Mouse (Mus musculus): ENCODE results near the gene Elmo1.

Gene Elmo1

GRCm38 (mm10) chr13:20362541-20362940, 272.1 kb downstream of the Elmo1 start:
- no peak for ATAC-seq (ENCODE audit: insufficient number of reproducible peaks, low FRiP score, low TSS enrichment)

- ATAC-seq (ENCODE audit: insufficient number of reproducible peaks, low FRiP score, low TSS enrichment) = no peak
Observed at GRCm38 (mm10) chr13:20365828-20366593, 275.6 kb downstream of the Elmo1 start.

- ATAC-seq (ENCODE audit: insufficient number of reproducible peaks, low FRiP score, low TSS enrichment) = no peak
Observed at GRCm38 (mm10) chr13:20370036-20370802, 279.8 kb downstream of the Elmo1 start.

- ATAC-seq (ENCODE audit: insufficient number of reproducible peaks, low FRiP score, low TSS enrichment) = no peak
Observed at GRCm38 (mm10) chr13:20371501-20371900, 281.1 kb downstream of the Elmo1 start.

GRCm38 (mm10) chr13:20372335-20372734, 281.9 kb downstream of the Elmo1 start:
- no peak for ATAC-seq (ENCODE audit: insufficient number of reproducible peaks, low FRiP score, low TSS enrichment)

- ATAC-seq (ENCODE audit: insufficient number of reproducible peaks, low FRiP score, low TSS enrichment) = no peak
Observed at GRCm38 (mm10) chr13:20378869-20379268, 288.5 kb downstream of the Elmo1 start.

GRCm38 (mm10) chr13:20383875-20384274, 293.5 kb downstream of the Elmo1 start:
- ATAC-seq (ENCODE audit: insufficient number of reproducible peaks, low FRiP score, low TSS enrichment) = no peak

GRCm38 (mm10) chr13:20384846-20385245, 294.4 kb downstream of the Elmo1 start:
- no peak for ATAC-seq (ENCODE audit: insufficient number of reproducible peaks, low FRiP score, low TSS enrichment)

- no peak for ATAC-seq (ENCODE audit: insufficient number of reproducible peaks, low FRiP score, low TSS enrichment)
Observed at GRCm38 (mm10) chr13:20385423-20385822, 295.0 kb downstream of the Elmo1 start.

GRCm38 (mm10) chr13:20386462-20387141, 296.2 kb downstream of the Elmo1 start:
- ATAC-seq (ENCODE audit: insufficient number of reproducible peaks, low FRiP score, low TSS enrichment) = no peak

- ATAC-seq (ENCODE audit: insufficient number of reproducible peaks, low FRiP score, low TSS enrichment) = no peak
Observed at GRCm38 (mm10) chr13:20392824-20393598, 302.6 kb downstream of the Elmo1 start.

GRCm38 (mm10) chr13:20397744-20398143, 307.3 kb downstream of the Elmo1 start:
- ATAC-seq (ENCODE audit: insufficient number of reproducible peaks, low FRiP score, low TSS enrichment) = no peak

- ATAC-seq (ENCODE audit: insufficient number of reproducible peaks, low FRiP score, low TSS enrichment) = no peak
Observed at GRCm38 (mm10) chr13:20398311-20398710, 307.9 kb downstream of the Elmo1 start.

- no peak for ATAC-seq (ENCODE audit: insufficient number of reproducible peaks, low FRiP score, low TSS enrichment)
Observed at GRCm38 (mm10) chr13:20404530-20404929, 314.1 kb downstream of the Elmo1 start.

GRCm38 (mm10) chr13:20406470-20407213, 316.2 kb downstream of the Elmo1 start:
- no peak for ATAC-seq (ENCODE audit: insufficient number of reproducible peaks, low FRiP score, low TSS enrichment)

- ATAC-seq (ENCODE audit: insufficient number of reproducible peaks, low FRiP score, low TSS enrichment) = no peak
Observed at GRCm38 (mm10) chr13:20410306-20411101, 320.1 kb downstream of the Elmo1 start.

GRCm38 (mm10) chr13:20416691-20417660, 326.6 kb downstream of the Elmo1 start:
- no peak for ATAC-seq (ENCODE audit: insufficient number of reproducible peaks, low FRiP score, low TSS enrichment)

- 0 out of 2 replicates have a peak, but pooled peaks have one; percentile 21 for ATAC-seq (ENCODE audit: insufficient number of reproducible peaks, low FRiP score, low TSS enrichment)
Observed at GRCm38 (mm10) chr13:20430998-20431397, 340.6 kb downstream of the Elmo1 start.
